Mouse (Mus musculus) lung, embryonic 15.5 days (tissue): ENCODE data around the gene Klk10. TPM values are rescaled to one million over a fixed set of nuclear protein-coding genes. Genes with fewer than 3 reads are reported as not detected.

Experiments used
- polyA plus RNA-seq: library from polyadenylated mRNA; unstranded; fragments of >200 nt; fragmentation: Nextera tagmentation; extraction: Ambion mirVana; gene quantifications from 2 replicates; pipeline ENCODE4 v1.2.1, GENCODE M21; 2015

Gene Klk10
- polyA plus RNA-seq, 1 experiment from 2014 or later: 1.8 TPM

Other genes with a start within 250 kb of the Klk10 start
- gene Cd33, start 236.6 kb upstream of the Klk10 start, polyA plus RNA-seq: 1.2 and 1.7 TPM in 2 replicates
- 3.5 and 4.4 TPM in 2 replicates for gene Zfp658, start 218.8 kb upstream of the Klk10 start, polyA plus RNA-seq
- gene Zfp719, start 201.4 kb upstream of the Klk10 start, polyA plus RNA-seq: 13.1 and 13.5 TPM in 2 replicates
- 0.15 and 0.33 TPM in 2 replicates for gene Zfp819, start 173.9 kb upstream of the Klk10 start, polyA plus RNA-seq
- not detected in 2 replicates for gene Ceacam18, start 146.3 kb upstream of the Klk10 start, polyA plus RNA-seq
- gene Siglece, start 120.9 kb upstream of the Klk10 start, polyA plus RNA-seq: 0.74 and 1.0 TPM in 2 replicates
- gene Ctu1, start 109.0 kb upstream of the Klk10 start, polyA plus RNA-seq: 13.9 and 14.2 TPM in 2 replicates
- gene Klk14, start 90.6 kb upstream of the Klk10 start, polyA plus RNA-seq: not detected in 2 replicates
- 2.6 and 3.0 TPM in 2 replicates for gene Klk13, start 68.5 kb upstream of the Klk10 start, polyA plus RNA-seq
- not detected in 2 replicates for gene Klk12, start 12.1 kb upstream of the Klk10 start, polyA plus RNA-seq
- gene Klk11, start 6.4 kb upstream of the Klk10 start, polyA plus RNA-seq: 0.14 and 0.42 TPM in 2 replicates
- 0.16 TPM in 1 of 2 replicates, not detected in the other for gene Klk9, start 10.9 kb downstream of the Klk10 start, polyA plus RNA-seq
- 21.4 and 22.4 TPM in 2 replicates for gene Klk8, start 16.5 kb downstream of the Klk10 start, polyA plus RNA-seq
- gene Klk7, start 30.3 kb downstream of the Klk10 start, polyA plus RNA-seq: not detected in 2 replicates
- gene Klk6, start 43.5 kb downstream of the Klk10 start, polyA plus RNA-seq: not detected in 2 replicates
- gene Klk5, start 60.9 kb downstream of the Klk10 start, polyA plus RNA-seq: not detected in 2 replicates
- not detected in 2 replicates for gene Klk4, start 100.1 kb downstream of the Klk10 start, polyA plus RNA-seq
- gene Klk15, start 152.7 kb downstream of the Klk10 start, polyA plus RNA-seq: not detected in 2 replicates
- not detected in 2 replicates for gene Klk1b8, start 169.6 kb downstream of the Klk10 start, polyA plus RNA-seq
- gene Klk1b1, start 185.7 kb downstream of the Klk10 start, polyA plus RNA-seq: not detected in 2 replicates
- gene Klk1b9, start 195.0 kb downstream of the Klk10 start, polyA plus RNA-seq: not detected in 2 replicates
- not detected in 2 replicates for gene Klk1b11, start 214.8 kb downstream of the Klk10 start, polyA plus RNA-seq
- gene Klk1b26, start 231.1 kb downstream of the Klk10 start, polyA plus RNA-seq: not detected in 2 replicates